Mouse (Mus musculus): ENCODE results near the gene Vps50.
"Not testable (repeated sequence)": the region's sequence is repeated elsewhere in the genome, so short reads cannot be mapped to it uniquely, and the experiment has no call there.

The Vps50 gene

DNA sequence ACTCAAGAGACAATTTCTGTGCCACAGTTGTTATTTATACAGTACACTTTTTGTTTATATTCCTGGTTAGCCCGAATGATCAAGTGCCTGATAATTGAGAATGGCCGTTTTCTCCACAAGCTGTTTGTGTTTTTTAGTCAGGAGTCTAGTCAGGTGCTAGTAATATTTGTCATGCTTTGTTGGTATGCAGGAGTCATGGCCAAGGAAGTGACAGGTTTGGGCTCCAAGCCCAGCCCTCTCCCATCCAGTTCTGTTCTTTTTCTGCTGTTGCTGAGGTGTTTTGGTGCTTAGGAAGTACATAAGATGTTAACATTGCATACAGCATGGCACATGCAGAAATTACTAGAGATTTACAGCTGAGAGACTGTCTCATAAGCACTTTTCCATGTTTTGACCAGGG is 41.3 kb downstream of the Vps50 start:
- no peak for DNase-seq

DNA sequence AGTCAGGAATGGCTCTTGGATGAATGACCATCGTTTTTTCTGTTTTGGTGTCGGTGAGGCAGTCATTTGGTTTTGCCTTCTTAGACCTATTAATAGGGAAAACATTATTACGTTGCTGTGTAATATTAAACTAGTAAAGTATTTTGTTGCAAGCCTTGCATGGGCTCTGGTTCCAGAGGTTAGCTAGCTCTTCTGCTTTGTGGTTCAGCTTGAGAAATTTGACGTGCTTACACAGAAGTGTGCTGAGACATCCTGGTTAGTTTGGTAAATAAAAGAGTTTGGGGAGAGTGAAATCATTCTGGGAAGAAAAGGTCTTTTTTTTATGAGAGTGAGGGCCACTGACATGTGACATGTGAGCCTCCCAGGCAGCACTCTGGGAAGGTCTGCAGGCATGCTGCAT is 45.7 kb downstream of the Vps50 start:
- no peak for DNase-seq

DNA sequence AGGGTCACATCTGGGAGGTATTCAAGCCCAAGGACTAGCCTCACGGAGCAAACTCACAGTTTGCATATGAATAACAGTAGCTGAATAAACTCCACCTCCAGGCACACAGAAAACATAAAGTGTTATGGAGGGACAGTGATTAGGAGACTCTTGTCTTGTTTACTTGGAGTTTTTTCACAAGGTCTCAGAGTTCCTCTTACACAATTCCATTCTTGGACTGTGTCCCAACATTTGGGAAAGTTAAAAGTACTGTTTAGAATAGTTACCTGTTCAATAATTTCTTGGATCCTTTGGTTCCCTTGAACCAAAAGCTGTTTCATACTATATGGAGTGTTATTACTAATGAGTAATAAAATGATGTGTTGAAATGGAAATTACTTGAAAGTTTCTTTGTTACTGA is 46.8 kb downstream of the Vps50 start:
- no peak for DNase-seq

DNA sequence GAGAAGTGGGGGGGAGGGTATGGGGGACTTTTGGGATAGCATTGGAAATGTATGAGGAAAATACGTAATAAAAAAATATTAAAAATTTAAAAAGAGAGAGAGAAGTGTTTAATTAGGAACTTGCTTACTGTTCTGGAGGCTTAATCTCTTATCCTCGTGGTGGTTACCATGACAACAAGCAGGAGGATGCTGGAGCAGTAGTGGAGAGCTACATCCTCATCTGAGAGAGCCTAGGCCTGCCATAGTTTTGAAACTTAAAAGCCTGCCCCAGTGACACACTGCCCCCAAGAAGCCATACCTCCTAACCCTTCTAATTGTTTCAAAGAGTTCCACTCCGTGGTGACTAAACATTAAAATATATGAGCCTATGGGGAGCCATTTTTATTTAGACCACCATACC is 50.8 kb downstream of the Vps50 start:
- DNase-seq, result no peak

DNA sequence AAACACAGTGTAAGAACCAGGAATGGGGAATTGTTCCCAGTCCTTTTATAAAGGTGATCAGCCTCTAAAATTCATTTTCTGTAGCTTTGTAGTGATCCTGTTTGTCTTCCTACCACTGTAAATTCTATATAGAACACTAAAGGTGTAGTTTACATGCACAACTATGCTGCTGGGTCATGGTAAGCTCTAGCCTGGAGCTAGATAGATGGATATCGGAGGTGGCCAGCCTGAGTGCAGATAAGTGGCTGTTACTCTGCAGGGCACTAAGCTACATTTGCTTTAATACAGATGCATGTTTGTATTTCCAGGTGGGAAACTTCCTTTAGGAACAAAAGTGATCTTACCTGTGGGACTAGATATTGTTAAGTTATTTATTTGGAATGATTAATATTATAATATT is 51.8 kb downstream of the Vps50 start:
- DNase-seq, result no peak

DNA sequence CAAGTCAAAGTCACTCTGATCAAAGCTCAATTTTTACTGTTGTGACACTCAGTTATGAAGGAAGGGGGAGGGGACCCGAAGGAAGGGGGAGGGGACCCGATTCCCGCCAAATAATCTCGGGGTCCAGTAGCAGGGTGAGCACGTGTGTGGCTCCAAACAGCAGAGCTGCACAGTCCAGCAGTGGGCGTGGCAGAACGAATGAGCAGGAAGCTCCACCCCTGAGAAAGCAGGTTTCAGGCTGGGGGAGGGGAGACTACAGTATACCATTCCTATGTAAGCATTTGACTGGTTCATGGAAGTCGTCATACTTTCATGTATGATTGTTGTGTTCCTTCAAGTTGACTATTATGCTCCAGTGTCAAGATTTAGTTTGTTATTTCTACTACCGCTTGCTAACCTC is 54.5 kb downstream of the Vps50 start:
- not testable (repeated sequence) for DNase-seq

DNA sequence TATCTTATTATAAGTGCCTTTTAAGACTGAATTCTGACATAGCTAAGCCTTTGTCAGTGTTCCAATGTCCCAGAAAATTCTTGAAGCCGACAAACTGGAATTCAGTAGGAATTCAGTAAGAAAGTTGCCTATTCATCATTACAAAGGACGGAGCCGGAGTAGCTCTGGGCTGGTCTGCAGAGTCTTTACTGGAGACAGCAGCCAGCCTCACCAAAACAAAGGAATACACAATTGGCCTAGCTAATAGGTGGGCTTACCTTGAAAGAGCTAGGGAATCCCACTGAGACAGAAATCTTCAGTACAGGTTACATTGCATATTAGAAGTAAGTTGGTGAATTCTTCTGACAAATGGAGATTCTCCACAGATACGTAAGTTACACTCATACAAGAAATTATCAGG is 59.0 kb downstream of the Vps50 start:
- no peak for DNase-seq

DNA sequence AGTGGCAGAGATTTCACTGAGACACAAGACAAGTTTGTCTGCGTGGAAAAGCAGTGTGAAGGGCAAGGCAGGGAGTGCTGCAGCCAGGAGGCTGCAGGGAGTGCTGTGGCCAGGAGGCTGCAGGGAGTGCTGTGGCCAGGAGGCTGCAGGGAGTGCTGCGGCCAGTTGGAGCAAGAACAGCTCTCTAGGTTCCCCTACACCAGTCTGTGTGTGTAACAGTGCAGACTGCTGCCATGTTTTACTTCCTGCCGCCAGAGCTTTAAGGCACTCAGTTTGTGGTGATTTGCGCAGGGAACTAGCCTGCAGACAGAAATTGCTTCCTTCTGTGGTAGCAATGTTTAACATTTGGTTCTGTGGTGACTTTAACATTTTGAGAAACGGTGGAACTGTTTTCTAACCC is 61.8 kb downstream of the Vps50 start:
- no peak for DNase-seq

DNA sequence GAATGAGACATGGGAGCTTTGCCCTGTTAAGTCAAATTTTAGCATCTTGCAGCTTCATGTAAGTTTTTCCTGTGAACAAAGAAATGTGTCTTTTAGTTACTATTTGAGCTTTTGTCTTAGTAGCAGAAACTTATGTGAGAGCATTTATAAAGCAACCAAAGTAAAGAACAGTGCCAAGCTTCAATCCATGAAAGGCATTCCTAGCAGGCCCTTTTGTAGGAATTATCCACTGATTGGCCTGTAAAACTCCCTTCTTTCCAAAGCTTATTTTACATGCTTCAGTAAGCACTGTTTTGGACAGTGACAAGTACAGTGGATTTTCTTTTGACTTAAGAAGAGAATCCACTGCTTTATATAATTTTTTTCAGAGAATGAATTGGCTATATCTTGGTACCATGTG is 64.1 kb downstream of the Vps50 start:
- DNase-seq, result no peak

DNA sequence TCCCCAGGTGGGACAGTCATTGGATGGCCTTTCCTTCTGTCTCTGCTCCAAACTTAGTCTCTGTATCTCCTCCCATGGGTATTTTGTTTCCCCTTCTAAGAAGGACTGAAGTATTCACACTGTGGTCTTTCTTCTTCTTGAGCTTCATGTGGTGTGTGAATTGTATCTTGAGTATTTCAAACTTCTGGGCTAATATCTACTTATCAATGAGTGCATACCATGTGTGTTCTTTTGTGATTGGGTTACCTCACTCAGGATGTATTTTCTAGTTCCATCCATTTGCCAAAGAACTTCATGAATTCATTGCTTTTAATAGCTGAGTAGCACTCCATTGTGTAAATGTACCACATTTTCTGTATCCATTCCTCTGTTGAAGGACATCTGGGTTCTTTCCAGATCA is 65.9 kb downstream of the Vps50 start:
- DNase-seq, result not testable (repeated sequence)

DNA sequence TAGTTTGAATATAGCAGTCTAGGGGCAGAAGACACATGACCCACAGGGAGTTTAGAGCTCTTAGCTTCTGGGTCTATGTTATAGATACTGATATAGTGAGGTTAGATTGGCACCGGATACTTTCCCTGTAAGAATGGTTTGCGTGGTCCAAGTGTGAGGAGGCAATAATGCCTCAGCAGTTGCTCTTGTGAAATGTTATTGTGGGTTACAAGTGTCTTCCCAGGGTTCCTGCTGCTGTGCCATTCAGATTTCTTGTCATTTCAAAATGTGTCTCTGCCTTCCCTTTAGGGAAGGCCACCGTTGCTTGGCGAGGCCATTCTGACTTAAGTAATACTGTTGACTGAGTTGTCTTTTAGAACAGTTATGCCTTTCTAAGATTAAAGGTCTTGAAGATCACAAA is 66.8 kb downstream of the Vps50 start:
- DNase-seq, result no peak

DNA sequence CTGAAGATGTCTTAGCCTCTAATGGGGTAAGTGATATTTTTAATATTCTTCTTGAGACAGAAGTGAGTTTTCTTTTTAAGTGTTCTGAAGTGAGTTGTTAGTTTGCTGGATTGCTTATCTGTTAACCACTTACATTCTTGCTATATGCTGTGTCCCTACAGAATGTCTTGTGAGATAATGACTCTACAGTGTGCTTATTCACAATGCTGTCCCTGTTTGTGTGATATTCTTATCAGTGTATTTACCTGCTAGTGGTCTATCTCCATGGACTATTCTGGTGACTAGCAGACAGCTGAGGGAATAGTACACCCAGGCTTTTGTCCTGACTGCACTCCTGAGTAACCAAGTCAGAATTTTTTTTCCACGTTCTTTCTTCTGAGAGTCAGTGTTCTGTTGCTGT is 67.5 kb downstream of the Vps50 start:
- DNase-seq, result no peak

DNA sequence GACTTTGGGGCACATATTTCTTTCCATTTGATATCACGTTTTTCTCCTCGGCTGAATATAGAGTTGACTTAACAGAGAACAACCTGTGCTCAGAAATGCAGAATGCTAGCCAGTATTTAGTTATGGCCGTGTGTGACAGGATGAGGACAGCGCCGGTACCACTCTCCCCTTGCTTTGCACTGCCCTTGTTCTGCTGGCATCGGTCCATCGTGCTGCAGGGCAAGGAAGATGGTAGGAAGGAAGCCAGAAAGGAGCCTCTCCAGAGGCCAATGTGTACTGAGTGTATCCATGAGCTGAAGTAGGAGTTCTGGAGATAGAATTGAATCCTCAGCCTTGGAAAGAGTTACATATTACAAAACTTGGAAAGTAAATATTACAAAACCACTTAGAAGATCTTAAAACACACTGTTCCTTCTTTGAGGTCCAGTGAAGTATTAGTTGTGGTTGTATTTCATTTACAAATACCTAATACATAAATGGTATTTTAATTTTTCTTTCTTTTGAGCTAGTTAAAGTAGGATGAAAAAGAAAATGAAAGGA is 69.0 kb downstream of the Vps50 start:
- DNase-seq, result no peak

DNA sequence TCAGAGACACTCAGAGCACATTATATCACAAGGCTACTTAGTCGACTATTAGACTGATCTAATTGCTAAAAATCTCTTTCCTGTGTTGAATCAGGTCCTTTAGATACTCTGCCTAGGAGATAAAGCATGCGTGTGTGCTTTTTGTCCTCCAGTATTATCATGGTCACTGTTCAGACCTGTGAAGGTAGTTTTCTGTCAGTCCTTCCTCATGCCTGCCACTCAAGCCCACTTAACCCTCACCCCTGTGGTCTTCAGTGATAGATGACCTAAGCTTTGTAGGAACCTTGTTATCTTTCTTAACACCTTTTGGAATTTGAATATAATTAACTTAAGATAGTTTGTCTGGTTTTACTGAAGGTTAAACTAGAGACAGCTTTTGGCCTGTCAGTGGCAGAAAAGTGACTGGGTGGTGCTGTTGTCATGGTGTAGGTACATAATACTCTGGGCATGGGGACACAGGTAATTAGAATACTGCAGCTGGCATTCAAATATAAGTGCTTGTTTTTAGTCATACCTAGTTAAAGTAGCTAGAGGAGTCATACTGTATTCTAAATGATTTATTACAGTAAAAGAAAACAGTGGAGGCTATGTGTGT is 74.1 kb downstream of the Vps50 start:
- DNase-seq, result no peak

DNA sequence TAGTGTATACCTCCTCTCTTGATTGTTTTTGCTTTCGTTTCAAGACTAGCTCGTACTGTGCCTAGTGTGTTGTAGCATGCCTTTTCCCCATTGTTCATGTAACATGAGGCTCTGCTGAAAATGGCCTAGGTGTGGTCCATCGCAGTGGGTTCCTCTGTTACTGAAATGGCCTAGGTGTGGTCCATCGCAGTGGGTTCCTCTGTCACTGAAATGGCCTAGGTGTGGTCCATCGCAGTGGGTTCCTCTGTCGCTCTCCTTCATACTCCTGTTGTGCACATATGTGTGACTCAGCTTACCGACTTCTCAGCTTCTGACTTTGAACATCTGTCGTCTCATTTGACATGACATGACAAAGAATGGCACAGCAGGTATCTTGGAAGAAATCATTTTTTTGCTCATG is 75.6 kb downstream of the Vps50 start:
- peak; percentile 66 for DNase-seq

DNA sequence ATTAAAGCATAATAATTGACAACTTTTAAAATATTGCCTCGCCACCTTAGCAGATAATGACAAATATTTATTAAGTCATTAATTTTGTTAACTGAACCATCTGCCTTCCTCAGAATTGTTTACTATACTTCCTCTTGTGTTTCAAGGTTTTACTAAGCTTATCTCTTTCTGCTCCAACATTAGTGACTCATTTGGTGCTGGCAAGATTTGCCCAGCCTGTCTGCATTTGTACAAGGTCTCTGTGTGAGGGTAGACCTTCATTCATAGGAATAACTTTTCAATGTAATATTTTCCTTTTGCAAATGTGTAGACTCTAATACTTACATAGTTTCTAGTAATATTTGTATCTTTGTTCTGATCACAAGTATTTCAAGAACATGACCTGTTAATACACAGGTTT is 87.2 kb downstream of the Vps50 start:
- no peak for DNase-seq

DNA sequence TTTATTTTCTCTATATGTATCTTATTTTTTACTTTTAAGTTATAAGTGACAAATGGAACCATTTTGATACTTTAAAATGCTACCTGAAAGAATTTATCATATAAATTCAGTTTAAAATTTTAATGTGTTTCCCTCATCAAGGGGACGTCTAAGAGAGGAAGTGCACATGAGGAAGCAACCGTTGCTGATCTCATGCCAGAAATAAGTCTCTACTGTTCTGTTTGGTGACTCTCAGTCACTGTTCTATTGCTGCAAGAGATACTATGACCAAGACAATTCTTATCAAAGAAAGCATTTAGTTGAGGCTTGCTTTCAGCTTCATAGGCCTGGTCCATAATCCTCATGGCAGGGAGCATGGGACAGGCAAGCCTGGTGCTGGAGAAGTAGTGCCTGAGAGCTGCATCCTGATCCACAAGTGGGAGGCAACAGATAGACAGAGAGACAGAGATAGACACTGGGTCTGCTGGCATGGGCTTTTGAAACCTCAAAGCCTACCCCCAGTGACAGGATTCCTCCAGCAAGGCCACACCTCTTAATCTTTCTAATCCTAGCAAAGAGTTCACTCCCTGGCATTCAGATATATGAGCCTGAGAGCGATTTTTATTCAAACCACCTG is 92.2 kb downstream of the Vps50 start:
- peak; percentile 75 for DNase-seq

DNA sequence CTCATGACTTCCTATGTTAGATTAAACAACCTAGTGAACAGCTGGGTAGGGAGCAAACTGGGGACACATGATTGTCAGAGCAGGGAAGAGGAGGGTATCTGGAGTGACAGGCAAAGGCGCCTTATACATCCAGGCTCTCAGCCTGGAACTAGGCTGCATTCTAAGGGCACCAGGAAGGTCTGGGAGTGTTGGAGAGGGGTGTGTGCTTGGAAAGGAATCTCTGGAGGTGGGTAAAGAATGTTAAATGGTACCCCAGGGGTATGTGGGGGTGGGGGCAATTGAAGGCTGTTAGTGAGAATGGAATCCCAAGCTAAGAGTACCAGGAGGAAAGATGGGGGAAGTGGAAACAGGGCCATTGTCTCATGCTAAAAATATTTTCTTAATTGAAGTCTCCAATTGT is 96.1 kb downstream of the Vps50 start:
- DNase-seq, result peak; percentile 67

DNA sequence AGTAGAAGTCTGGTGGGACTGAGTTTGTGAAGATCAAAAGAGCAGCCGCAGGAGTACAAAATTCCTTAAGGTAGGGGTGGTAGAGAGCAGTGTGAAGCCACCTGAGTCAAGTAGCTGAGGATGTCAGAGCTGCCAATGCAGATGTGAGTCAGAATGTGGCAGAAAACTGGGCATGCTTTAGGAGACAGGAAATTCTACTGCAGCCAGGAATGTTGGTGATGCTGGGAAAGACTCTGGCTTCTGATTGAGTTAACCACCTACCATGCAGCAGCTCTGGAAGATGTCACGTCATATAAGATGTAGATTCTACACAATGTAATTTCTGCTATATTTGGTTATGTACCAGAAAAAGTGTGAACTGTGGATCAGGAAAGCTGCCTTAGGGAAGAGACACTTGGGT is 114.6 kb downstream of the Vps50 start:
- DNase-seq, result no peak

DNA sequence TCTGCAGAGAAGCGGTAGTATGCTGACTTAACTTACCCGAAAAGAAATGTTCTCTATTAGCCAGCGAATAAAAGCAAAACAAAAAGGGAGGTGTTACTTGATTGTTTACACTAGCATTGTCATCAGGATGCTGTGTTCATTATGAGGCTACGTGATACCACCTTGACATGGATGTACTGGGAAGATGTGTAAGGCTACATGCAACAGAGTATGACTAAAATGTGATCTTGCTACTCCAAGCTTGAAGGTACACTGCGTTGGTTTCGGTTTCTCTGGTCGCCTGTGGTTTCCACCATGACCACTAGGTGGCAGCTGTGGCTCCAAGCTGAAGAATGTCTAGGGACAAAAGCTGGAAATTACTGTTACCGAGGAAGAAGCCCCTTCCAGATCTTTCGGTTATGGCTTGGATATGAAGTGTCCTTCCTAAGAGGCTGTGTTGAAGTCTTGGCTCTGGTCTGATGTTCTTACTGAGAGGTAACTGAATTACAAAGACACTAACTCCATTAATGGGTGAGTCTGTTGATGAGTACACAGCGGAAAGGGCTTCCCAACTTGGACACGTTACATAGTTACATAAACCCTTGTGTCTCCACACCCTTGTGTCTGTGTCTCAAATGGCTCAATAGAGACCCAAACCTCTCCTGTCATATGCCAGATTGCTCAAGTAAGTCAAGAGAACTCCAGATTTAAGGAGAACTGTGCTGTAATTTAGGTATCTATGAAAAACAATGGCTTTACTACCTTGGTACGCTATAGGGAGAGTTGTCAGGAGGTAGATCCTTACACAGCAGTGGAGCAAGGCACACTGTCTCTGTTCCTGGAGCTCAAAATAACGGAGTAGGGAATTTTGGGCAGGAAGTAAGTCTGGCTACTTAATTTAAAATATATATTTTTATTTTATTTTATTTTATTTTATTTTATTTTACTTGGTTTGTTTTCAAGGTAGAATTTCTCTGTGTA is 122.5 kb downstream of the Vps50 start:
- not testable (repeated sequence) for DNase-seq

All from heart, adult 11 months (tissue).